Mouse (Mus musculus): ENCODE measurements around the gene Gli1.

GRCm38 (mm10) chr10:127346173-127346572, 4.4 kb upstream of the Gli1 start:
- TF ChIP-seq CTCF (IDR thresholded peaks at IDR 0.05; ENCODE audit: extremely low read depth, insufficient read length, insufficient replicate concordance, low read depth, low read length) (no peak), POLR2A (IDR thresholded peaks at IDR 0.05; ENCODE audit: low read depth, low read length) (no peak)

All from small intestine, adult 2 months (tissue).